ENCODE assay signal across 15 mouse cellular contexts in genomic region chr5:20940696-20941095, GRCm38 (mm10). TPM values are rescaled to one million over a fixed set of nuclear protein-coding genes. Genes with fewer than 3 reads are reported as not detected.
DNase-seq lines count a peak whose midpoint lies in the region; ATAC-seq and TF ChIP-seq lines count a peak whose summit lies in the region.
"Had no signal": no experiment of that assay in that cellular context is flagged by ENCODE, and none has a peak within 500 bp of the region (broad histone marks: within the 10 kb centered on the region; RNA-seq: fewer than 3 reads in every experiment).

No protein-coding gene starts in this region.

- no peak for ATAC-seq in heart, embryonic 11.5 days (replicated peaks; ENCODE audit: insufficient number of reproducible peaks, low FRiP score, low TSS enrichment)
- ATAC-seq in G1E (ENCODE audit: extremely low read depth, insufficient number of reproducible peaks, low FRiP score, poor library complexity, severe bottlenecking) = no peak
- peak; percentile 39 for ATAC-seq in heart, embryonic 16.5 days (replicated peaks; ENCODE audit: extremely low read depth, insufficient read depth, low FRiP score)
- no peak for ATAC-seq in neural tube, embryonic 15.5 days (ENCODE audit: low FRiP score)
- ATAC-seq: midbrain, embryonic 15.5 days; Patski had no signal

- no peak for TF ChIP-seq POLR2A in bone marrow, adult 2 months (IDR thresholded peaks at IDR 0.05; ENCODE audit: borderline replicate concordance, control insufficient read depth, low read depth, low read length)

- no peaks in the 10 kb centered on the region for H3K27me3 ChIP-seq in heart, embryonic 11.5 days (ENCODE audit: control insufficient read depth, insufficient read depth, low read length)
- H3K27me3 ChIP-seq in G1E (ENCODE audit: insufficient read depth, low read length) = no peaks in the 10 kb centered on the region
- no peaks in the 10 kb centered on the region for H3K27me3 ChIP-seq in heart, embryonic 16.5 days (ENCODE audit: control insufficient read depth, insufficient read depth, low read length)
- H3K27me3 ChIP-seq in neural tube, embryonic 15.5 days (replicated peaks) = no peaks in the 10 kb centered on the region
- H3K27me3 ChIP-seq: forebrain, embryonic 12.5 days; kidney, embryonic 15.5 days; midbrain, embryonic 15.5 days; neural tube, embryonic 12.5 days; Patski had no signal

- no peaks in the 10 kb centered on the region for H3K9me3 ChIP-seq in heart, embryonic 11.5 days (replicated peaks; ENCODE audit: control insufficient read depth, low read length)
- H3K9me3 ChIP-seq in G1E (replicated peaks) = no peaks in the 10 kb centered on the region
- no peaks in the 10 kb centered on the region for H3K9me3 ChIP-seq in heart, embryonic 16.5 days (replicated peaks; ENCODE audit: control insufficient read depth, low read length)
- no peaks in the 10 kb centered on the region for H3K9me3 ChIP-seq in neural tube, embryonic 15.5 days (replicated peaks)
- H3K9me3 ChIP-seq: forebrain, embryonic 12.5 days; kidney, embryonic 15.5 days; limb, embryonic 10.5 days; midbrain, embryonic 15.5 days; neural tube, embryonic 12.5 days had no signal

- 58% methylated on average over 4 of the region's 4 CpGs for WGBS in heart, embryonic 11.5 days (ENCODE audit: insufficient replicate concordance)
- 26% methylated on average over 4 of the region's 4 CpGs for WGBS in bone marrow, adult 2 months
- WGBS in heart, embryonic 16.5 days = 54% methylated on average over 4 of the region's 4 CpGs
- 85% methylated on average over 4 of the region's 4 CpGs for WGBS in neural tube, embryonic 15.5 days

- no peak overlapping the region for H3K9ac ChIP-seq in heart, embryonic 11.5 days (ENCODE audit: low read depth, low read length)
- H3K9ac ChIP-seq in heart, embryonic 16.5 days (ENCODE audit: low read length) = 0 out of 2 replicates have a peak overlapping the region, but pooled peaks have one; percentile 10
- no peak overlapping the region for H3K9ac ChIP-seq in neural tube, embryonic 15.5 days (replicated peaks)
- H3K9ac ChIP-seq: forebrain, embryonic 12.5 days; hindbrain, embryonic 14.5 days; kidney, embryonic 15.5 days; midbrain, embryonic 15.5 days; neural tube, embryonic 12.5 days had no signal

- no peaks in the 10 kb centered on the region for H3K36me3 ChIP-seq in heart, embryonic 11.5 days (ENCODE audit: control insufficient read depth, insufficient read depth, low read length)
- peaks cover 50% of the 10 kb centered on the region for H3K36me3 ChIP-seq in G1E (replicated peaks)
- peaks cover 2% of the 10 kb centered on the region; the same call in 1 of the 2 replicates for H3K36me3 ChIP-seq in heart, embryonic 16.5 days (ENCODE audit: control insufficient read depth, insufficient read depth)
- H3K36me3 ChIP-seq in neural tube, embryonic 15.5 days = no peaks in the 10 kb centered on the region
- H3K36me3 ChIP-seq: forebrain, embryonic 12.5 days; kidney, embryonic 15.5 days; limb, embryonic 10.5 days; midbrain, embryonic 15.5 days; neural tube, embryonic 12.5 days had no signal

- peak overlapping the region; percentile 79 for H3K27ac ChIP-seq in heart, embryonic 11.5 days (ENCODE audit: low read depth, low read length)
- H3K27ac ChIP-seq in bone marrow, adult 2 months (ENCODE audit: control insufficient read depth, insufficient read depth, low read depth, low read length, poor library complexity) = peak overlapping the region; percentile 7
- H3K27ac ChIP-seq in heart, embryonic 16.5 days (ENCODE audit: low read length) = peak overlapping the region; percentile 90
- H3K27ac ChIP-seq in neural tube, embryonic 15.5 days (replicated peaks) = no peak overlapping the region
- H3K27ac ChIP-seq: forebrain, embryonic 12.5 days; hindbrain, embryonic 14.5 days; kidney, embryonic 15.5 days; limb, embryonic 10.5 days; midbrain, embryonic 15.5 days; neural tube, embryonic 12.5 days had no signal

- no peak for TF ChIP-seq CTCF in G1E (IDR thresholded peaks at IDR 0.05; ENCODE audit: low read depth, low read length)
- no peak for TF ChIP-seq CTCF in bone marrow, adult 2 months (IDR thresholded peaks at IDR 0.05; ENCODE audit: control insufficient read depth, insufficient read depth, low read length)

- peak overlapping the region; percentile 16; the same call in 1 of the 2 replicates for H3K4me2 ChIP-seq in heart, embryonic 11.5 days
- H3K4me2 ChIP-seq in heart, embryonic 16.5 days (ENCODE audit: low read depth, low read length) = no peak overlapping the region
- no peak overlapping the region for H3K4me2 ChIP-seq in neural tube, embryonic 15.5 days
- H3K4me2 ChIP-seq: forebrain, embryonic 12.5 days; hindbrain, embryonic 14.5 days; kidney, embryonic 15.5 days; midbrain, embryonic 15.5 days; neural tube, embryonic 12.5 days had no signal

- H3K4me1 ChIP-seq in heart, embryonic 11.5 days (ENCODE audit: control insufficient read depth, insufficient read depth, low read length) = peaks cover 49% of the 10 kb centered on the region
- peaks cover 80% of the 10 kb centered on the region for H3K4me1 ChIP-seq in G1E (ENCODE audit: insufficient read depth, low read depth, low read length)
- peaks cover 18% of the 10 kb centered on the region for H3K4me1 ChIP-seq in bone marrow, adult 2 months (ENCODE audit: control insufficient read depth, insufficient read depth, low read length)
- H3K4me1 ChIP-seq in heart, embryonic 16.5 days (ENCODE audit: control insufficient read depth, insufficient read depth, low read length) = peaks cover 63% of the 10 kb centered on the region
- peaks cover 22% of the 10 kb centered on the region for H3K4me1 ChIP-seq in neural tube, embryonic 15.5 days
- H3K4me1 ChIP-seq: midbrain, embryonic 15.5 days had no signal

- no peak for DNase-seq in heart, adult 9 months (ENCODE audit: low spot score in 2 of 2)
- DNase-seq in G1E (ENCODE audit: low spot score) = no peak
- no peak for DNase-seq in right cerebral cortex, postnatal 4 days
- DNase-seq in gastrocnemius, adult 18-20 months (ENCODE audit: low spot score) = no peak

- no peak overlapping the region for H3K4me3 ChIP-seq in heart, embryonic 11.5 days (ENCODE audit: low read depth, low read length)
- peak overlapping the region; percentile 42; the same call in 1 of the 2 replicates for H3K4me3 ChIP-seq in G1E (ENCODE audit: low read depth, low read length)
- no peak overlapping the region for H3K4me3 ChIP-seq in bone marrow, adult 2 months (replicated peaks; ENCODE audit: control insufficient read depth, low read depth, low read length)
- no peak overlapping the region for H3K4me3 ChIP-seq in heart, embryonic 16.5 days (ENCODE audit: low read length)
- H3K4me3 ChIP-seq in neural tube, embryonic 15.5 days (replicated peaks) = no peak overlapping the region
- H3K4me3 ChIP-seq: forebrain, embryonic 12.5 days; kidney, embryonic 15.5 days; limb, embryonic 10.5 days; midbrain, embryonic 15.5 days; neural tube, embryonic 12.5 days had no signal

RNA-seq across cellular contexts. Expression of gene Rsbn1l, which starts 15.5 kb away (rescaled TPM):
- 5.9 and 8.4 TPM in 2 replicates for polyA plus RNA-seq in heart, embryonic 11.5 days (2014; fragmentation: Nextera tagmentation; extraction: Ambion mirVana)
- total RNA-seq in G1E (2014; fragmentation: Nextera tagmentation) (90.5 and 90.8 TPM in 2 replicates), G1E (2017) (63.7 and 69.7 TPM in 2 replicates)
- polyA plus RNA-seq in G1E (2012) = 15.7 and 16.7 TPM in 2 replicates
- polyA plus RNA-seq in bone marrow, adult 2 months (2011; ENCODE audit: insufficient read depth, insufficient read length, low replicate concordance, missing spikeins) = 13.8 and 18.7 TPM in 2 replicates
- 6.5 and 7.1 TPM in 2 replicates for polyA plus RNA-seq in heart, embryonic 16.5 days (2015; fragmentation: Nextera tagmentation; extraction: Ambion mirVana)
- 10 to 100 TPM in 1 of 2 experiments, 1 to 10 TPM in 1; 8.8 to 11.1 TPM for total RNA-seq in gastrocnemius, adult 18-20 months (2021)
- polyA plus RNA-seq in neural tube, embryonic 15.5 days (2015; fragmentation: Nextera tagmentation; extraction: Ambion mirVana) = 4.4 and 4.9 TPM in 2 replicates

RNA-seq across cellular contexts. Expression of gene Tmem60, which starts 58.7 kb away (rescaled TPM):
- 46.7 and 51.8 TPM in 2 replicates for polyA plus RNA-seq in heart, embryonic 11.5 days (2014; fragmentation: Nextera tagmentation; extraction: Ambion mirVana)
- total RNA-seq in G1E (2014; fragmentation: Nextera tagmentation) = 43.8 and 48.6 TPM in 2 replicates
- 37.9 and 52.2 TPM in 2 replicates for total RNA-seq in G1E (2017)
- 2.8 and 3.5 TPM in 2 replicates for polyA plus RNA-seq in G1E (2012)
- polyA plus RNA-seq in bone marrow, adult 2 months (2011; ENCODE audit: insufficient read depth, insufficient read length, low replicate concordance, missing spikeins) = 14.6 and 15.1 TPM in 2 replicates
- 51.1 and 51.6 TPM in 2 replicates for polyA plus RNA-seq in heart, embryonic 16.5 days (2015; fragmentation: Nextera tagmentation; extraction: Ambion mirVana)
- 10 to 100 TPM; 20.1 to 21.7 TPM for total RNA-seq in gastrocnemius, adult 18-20 months (2021)
- 67.5 and 71.1 TPM in 2 replicates for polyA plus RNA-seq in neural tube, embryonic 15.5 days (2015; fragmentation: Nextera tagmentation; extraction: Ambion mirVana)

RNA-seq across cellular contexts. Expression of gene Phtf2, which starts 58.8 kb away (rescaled TPM):
- 38.9 and 50.4 TPM in 2 replicates for polyA plus RNA-seq in heart, embryonic 11.5 days (2014; fragmentation: Nextera tagmentation; extraction: Ambion mirVana)
- total RNA-seq in G1E (2014; fragmentation: Nextera tagmentation) = 43.3 and 44.0 TPM in 2 replicates
- total RNA-seq in G1E (2017) = 35.7 and 43.5 TPM in 2 replicates
- 5.4 and 5.8 TPM in 2 replicates for polyA plus RNA-seq in G1E (2012)
- 4.6 and 4.7 TPM in 2 replicates for polyA plus RNA-seq in bone marrow, adult 2 months (2011; ENCODE audit: insufficient read depth, insufficient read length, low replicate concordance, missing spikeins)
- 34.2 and 38.9 TPM in 2 replicates for polyA plus RNA-seq in heart, embryonic 16.5 days (2015; fragmentation: Nextera tagmentation; extraction: Ambion mirVana)
- 100 to 1,000 TPM; 162 to 166 TPM for total RNA-seq in gastrocnemius, adult 18-20 months (2021)
- 23.8 and 25.5 TPM in 2 replicates for polyA plus RNA-seq in neural tube, embryonic 15.5 days (2015; fragmentation: Nextera tagmentation; extraction: Ambion mirVana)
